Mouse (Mus musculus): ENCODE results near the gene Pllp. TPM values are rescaled to one million over a fixed set of nuclear protein-coding genes. Genes with fewer than 3 reads are reported as not detected.

Pllp gene
- polyA plus RNA-seq, 1 experiment from 2014 or later: 17.3 TPM

DNA sequence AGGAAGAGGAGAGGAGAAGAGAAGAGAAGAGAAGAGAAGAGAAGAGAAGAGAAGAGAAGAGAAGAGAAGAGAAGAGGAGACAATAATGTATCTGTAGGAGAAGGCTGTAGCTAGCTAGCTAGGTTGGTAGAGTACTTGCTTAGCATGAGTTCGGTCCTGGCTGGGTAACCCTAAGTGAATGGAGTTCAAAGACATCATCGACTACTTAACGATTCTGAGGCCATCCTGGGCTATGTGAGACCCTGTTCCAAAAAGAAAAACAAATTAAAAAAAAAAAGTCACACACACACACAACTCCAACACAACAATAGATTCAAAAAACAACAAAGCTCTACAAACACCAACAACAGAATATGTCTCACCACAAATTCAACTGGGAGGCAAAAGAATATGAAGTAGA lies 6.1 kb upstream of the Pllp start:
- Histone ChIP-seq H3K4me3 (no peak overlapping the region), H3K4me2 (no peak overlapping the region), H3K9me3 (no peaks in the 10 kb centered on the region), H3K27ac (no peak overlapping the region), H3K9ac (no peak overlapping the region), H3K27me3 (peaks cover 14% of the 10 kb centered on the region), H3K36me3 (no peaks in the 10 kb centered on the region), H3K4me1 (peaks cover 3% of the 10 kb centered on the region; the same call in 1 of the 2 replicates)
- 67% methylated on average over 3 of the region's 3 CpGs for WGBS
- ATAC-seq (ENCODE audit: insufficient number of reproducible peaks, low FRiP score, low TSS enrichment, low read depth): no peak

DNA sequence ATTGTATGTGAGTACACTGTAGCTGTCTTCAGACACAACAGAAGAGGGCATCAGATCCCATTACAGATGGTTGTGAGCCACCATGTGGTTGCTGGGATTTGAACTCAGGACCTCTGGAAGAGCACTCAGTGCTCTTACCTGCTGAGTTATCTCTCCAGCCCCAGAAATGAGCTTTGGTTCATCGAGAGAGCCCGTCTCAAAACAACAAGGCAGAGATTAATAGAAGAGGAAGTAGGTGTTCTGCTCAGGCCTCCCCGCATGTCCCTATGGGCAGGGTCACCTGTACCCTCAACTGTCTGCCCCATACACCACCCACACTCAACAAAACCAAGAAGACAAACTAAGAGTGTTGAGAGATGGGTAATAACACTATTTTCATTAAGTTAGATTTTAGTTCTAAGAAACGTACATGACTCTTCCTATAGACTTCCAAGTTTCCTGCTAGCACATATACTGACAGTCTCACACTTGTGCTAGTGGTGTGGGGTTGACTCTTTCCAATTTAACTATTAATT lies 4.4 kb upstream of the Pllp start:
- ATAC-seq (ENCODE audit: insufficient number of reproducible peaks, low FRiP score, low TSS enrichment, low read depth): no peak
- Histone ChIP-seq H3K4me1 (peaks cover 13% of the 10 kb centered on the region), H3K27me3 (peaks cover 31% of the 10 kb centered on the region), H3K36me3 (no peaks in the 10 kb centered on the region), H3K27ac (no peak overlapping the region), H3K4me2 (no peak overlapping the region), H3K9me3 (no peaks in the 10 kb centered on the region), H3K4me3 (no peak overlapping the region), H3K9ac (no peak overlapping the region)
- 85% methylated on average over 4 of the region's 4 CpGs for WGBS

DNA sequence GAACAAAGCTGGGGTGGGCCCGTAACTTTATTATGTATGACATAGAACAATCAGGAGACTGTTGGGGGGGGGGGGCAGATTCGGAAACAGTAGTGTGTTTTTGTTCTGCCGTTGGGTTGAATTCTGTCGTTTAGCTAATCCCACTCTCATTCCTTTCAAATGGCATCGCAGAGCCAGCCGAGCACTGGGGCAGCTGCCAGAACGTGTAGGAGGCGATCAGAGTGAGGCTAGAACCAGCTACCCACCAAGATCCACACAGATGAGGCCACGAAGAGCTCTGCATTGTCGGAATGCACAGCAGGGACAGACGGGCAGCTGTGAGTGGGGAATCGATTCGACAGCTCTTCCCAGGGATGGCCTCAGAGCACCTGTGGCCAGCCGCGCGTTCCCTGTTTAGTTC lies 3.3 kb upstream of the Pllp start:
- Histone ChIP-seq H3K4me1 (peaks cover 20% of the 10 kb centered on the region), H3K27ac (no peak overlapping the region), H3K4me2 (no peak overlapping the region), H3K36me3 (no peaks in the 10 kb centered on the region), H3K9me3 (no peaks in the 10 kb centered on the region), H3K4me3 (no peak overlapping the region), H3K27me3 (peaks cover 42% of the 10 kb centered on the region), H3K9ac (no peak overlapping the region)
- WGBS: 72% methylated on average over 16 of the region's 16 CpGs
- ATAC-seq (ENCODE audit: insufficient number of reproducible peaks, low FRiP score, low TSS enrichment, low read depth): no peak

DNA sequence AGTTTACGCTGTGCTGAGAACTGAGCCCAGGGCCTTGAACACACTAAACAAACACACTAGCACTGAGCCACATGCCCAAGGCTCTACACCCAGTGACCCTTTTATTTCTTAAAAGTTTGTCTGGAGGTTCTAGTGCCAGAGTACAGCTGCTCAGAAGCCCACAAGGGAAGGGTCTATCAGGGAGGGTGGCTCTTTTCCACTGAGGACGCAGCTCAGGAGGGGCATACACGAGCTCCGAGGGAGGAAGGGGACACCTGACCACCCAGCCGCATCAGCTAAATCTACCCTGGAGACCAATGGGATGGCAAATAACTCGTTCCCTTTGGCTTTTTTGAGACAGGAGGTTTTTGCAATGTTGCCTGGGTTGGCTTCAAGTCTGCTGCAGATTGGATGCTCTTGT lies 1.9 kb upstream of the Pllp start:
- Histone ChIP-seq H3K4me2 (no peak overlapping the region), H3K4me3 (no peak overlapping the region), H3K27me3 (peaks cover 56% of the 10 kb centered on the region), H3K27ac (no peak overlapping the region), H3K4me1 (peaks cover 18% of the 10 kb centered on the region), H3K36me3 (no peaks in the 10 kb centered on the region), H3K9me3 (no peaks in the 10 kb centered on the region), H3K9ac (no peak overlapping the region)
- WGBS: 75% methylated on average over 6 of the region's 6 CpGs
- ATAC-seq (ENCODE audit: insufficient number of reproducible peaks, low FRiP score, low TSS enrichment, low read depth): no peak

DNA sequence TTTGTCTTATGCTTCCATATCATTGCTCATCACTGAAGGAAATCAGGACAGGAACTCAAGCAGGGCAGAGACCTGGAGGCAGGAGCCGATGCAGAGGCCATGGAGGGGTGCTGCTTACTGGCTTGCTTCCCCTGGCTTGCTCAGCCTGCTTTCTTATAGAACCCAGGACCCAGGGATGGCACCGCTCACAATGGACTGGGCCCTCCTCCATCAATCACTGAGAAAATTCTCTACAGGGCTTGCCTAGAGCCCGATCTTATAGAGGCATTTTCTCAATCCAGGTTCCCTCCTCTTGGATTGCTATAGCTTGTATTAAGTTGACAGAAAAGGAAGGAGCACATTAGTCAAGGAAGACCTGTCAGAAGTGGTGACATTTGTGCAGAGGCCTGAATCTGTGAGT lies 488 bp upstream of the Pllp start:
- Histone ChIP-seq H3K4me3 (no peak overlapping the region), H3K9ac (no peak overlapping the region), H3K4me1 (peaks cover 18% of the 10 kb centered on the region), H3K36me3 (no peaks in the 10 kb centered on the region), H3K9me3 (no peaks in the 10 kb centered on the region), H3K27ac (no peak overlapping the region), H3K27me3 (peaks cover 62% of the 10 kb centered on the region), H3K4me2 (no peak overlapping the region)
- ATAC-seq (ENCODE audit: insufficient number of reproducible peaks, low FRiP score, low TSS enrichment, low read depth): no peak
- WGBS: 51% methylated on average over 3 of the region's 3 CpGs

DNA sequence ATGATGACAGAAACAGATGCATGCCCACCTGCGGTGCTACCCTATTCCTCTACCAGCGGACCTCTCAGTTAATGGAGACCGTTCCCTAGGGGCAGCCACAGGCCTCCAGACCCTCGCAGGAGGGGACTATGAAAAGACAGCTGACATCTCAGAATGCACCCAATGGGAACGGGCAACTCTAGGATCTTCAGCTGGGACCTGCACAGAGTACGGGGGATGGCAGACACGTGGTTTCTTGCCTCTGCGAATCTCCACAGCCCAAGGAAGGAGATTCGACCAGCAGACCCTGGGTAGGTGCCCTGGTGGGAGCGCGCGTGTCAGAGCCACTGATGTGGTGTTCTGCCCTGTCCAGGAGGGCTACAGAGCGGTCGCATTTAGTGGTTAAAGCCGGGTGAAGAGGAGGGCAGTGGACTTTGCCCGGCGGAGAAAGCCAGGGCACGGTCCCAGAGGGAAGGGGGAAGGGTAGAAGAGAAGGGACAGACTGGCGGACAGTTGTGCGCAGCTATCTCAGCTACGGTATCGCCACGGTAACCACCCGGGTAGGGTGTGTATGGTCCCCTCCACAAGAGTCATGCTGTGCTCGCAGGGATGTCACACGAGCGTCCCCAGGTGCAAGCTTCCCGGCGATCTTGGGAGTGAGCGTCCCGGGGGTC lies 611 bp downstream of the Pllp start:
- Histone ChIP-seq H3K36me3 (no peaks in the 10 kb centered on the region), H3K9me3 (no peaks in the 10 kb centered on the region), H3K9ac (no peak overlapping the region), H3K27me3 (peaks cover 62% of the 10 kb centered on the region), H3K4me3 (peak overlapping the region; percentile 41), H3K4me1 (peaks cover 21% of the 10 kb centered on the region), H3K27ac (no peak overlapping the region), H3K4me2 (peak overlapping the region; percentile 83)
- 0 out of 2 replicates have a peak, but pooled peaks have one; percentile 16 for ATAC-seq (ENCODE audit: insufficient number of reproducible peaks, low FRiP score, low TSS enrichment, low read depth)
- under 1% methylated on average over 31 of the region's 31 CpGs for WGBS

DNA sequence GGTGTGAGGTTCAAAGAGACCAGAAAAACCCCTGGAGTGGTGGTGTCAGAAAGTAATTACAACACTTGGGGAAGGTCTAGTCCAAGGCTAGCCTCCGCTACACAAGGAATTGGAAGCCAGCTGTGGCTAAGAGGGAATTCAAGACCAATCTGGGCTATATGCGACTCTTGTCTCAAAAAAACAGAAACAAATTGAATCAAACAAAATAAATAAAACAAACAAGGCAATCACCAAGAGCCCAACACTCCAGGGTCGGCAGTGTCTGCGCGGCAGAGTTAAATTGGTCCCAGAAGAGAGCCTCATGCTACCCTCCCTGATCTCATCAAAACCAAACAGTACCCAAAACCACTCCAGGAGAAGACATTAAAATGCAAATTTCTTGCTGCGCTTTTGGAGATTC lies 1.4 kb downstream of the Pllp start:
- H3K4me3 ChIP-seq: 0 out of 2 replicates have a peak overlapping the region, but pooled peaks have one; percentile 41
- no peak overlapping the region for H3K27ac ChIP-seq
- H3K36me3 ChIP-seq: no peaks in the 10 kb centered on the region
- H3K9me3 ChIP-seq: no peaks in the 10 kb centered on the region
- H3K9ac ChIP-seq: no peak overlapping the region
- H3K4me2 ChIP-seq: no peak overlapping the region
- ATAC-seq (ENCODE audit: insufficient number of reproducible peaks, low FRiP score, low TSS enrichment, low read depth): no peak
- 5% methylated on average over 6 of the region's 6 CpGs for WGBS
- peaks cover 21% of the 10 kb centered on the region for H3K4me1 ChIP-seq
- H3K27me3 ChIP-seq: peaks cover 62% of the 10 kb centered on the region

DNA sequence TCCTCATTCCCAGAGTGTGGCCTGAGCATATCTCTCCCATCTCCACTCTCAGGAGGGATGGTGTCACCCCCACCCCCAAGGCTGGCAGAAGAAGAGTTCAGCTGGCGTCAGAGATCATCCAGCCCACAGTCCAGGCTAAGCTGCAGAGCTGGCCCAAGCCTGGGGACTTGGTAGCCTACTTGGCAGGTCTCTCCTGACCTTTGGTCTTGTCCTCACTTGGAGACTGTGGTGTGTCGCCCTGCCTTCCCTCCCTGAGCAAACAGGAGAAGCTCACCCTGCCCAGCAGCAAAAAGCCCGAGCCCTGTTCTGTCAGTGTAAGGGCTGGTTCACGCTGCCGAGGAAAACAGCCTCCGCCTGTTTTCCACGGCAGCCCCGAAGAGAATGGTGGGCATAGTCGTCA lies 10.1 kb downstream of the Pllp start:
- no peaks in the 10 kb centered on the region for H3K9me3 ChIP-seq
- no peak overlapping the region for H3K27ac ChIP-seq
- no peak overlapping the region for H3K4me3 ChIP-seq
- no peaks in the 10 kb centered on the region for H3K27me3 ChIP-seq
- 63% methylated on average over 9 of the region's 9 CpGs for WGBS
- H3K36me3 ChIP-seq: no peaks in the 10 kb centered on the region
- H3K9ac ChIP-seq: no peak overlapping the region
- H3K4me1 ChIP-seq: no peaks in the 10 kb centered on the region
- no peak overlapping the region for H3K4me2 ChIP-seq
- no peak for ATAC-seq (ENCODE audit: insufficient number of reproducible peaks, low FRiP score, low TSS enrichment, low read depth)

DNA sequence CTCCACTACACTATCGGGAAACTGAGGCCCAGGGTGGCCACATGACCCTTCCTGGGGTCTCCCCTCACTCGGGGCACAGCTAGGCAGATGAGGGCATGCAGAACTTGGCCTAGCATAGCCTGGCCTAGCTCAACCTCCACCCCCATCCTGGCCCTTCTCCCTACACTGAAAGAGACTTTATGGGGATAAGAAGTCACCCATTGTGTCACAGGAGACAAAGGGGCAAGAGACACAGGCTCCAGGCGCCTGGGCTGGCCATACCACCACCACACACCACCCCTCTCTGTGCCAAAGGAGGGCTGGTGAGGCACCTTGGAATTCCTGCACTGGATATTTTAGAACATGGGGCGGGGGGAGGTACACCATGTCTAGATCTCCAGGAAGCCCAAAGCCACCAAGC lies 11.8 kb downstream of the Pllp start:
- WGBS: 72% methylated on average over 4 of the region's 4 CpGs
- ATAC-seq (ENCODE audit: insufficient number of reproducible peaks, low FRiP score, low TSS enrichment, low read depth): no peak
- Histone ChIP-seq H3K9me3 (no peaks in the 10 kb centered on the region), H3K27me3 (no peaks in the 10 kb centered on the region), H3K4me1 (no peaks in the 10 kb centered on the region), H3K9ac (no peak overlapping the region), H3K4me3 (no peak overlapping the region), H3K27ac (no peak overlapping the region), H3K4me2 (no peak overlapping the region), H3K36me3 (no peaks in the 10 kb centered on the region)

DNA sequence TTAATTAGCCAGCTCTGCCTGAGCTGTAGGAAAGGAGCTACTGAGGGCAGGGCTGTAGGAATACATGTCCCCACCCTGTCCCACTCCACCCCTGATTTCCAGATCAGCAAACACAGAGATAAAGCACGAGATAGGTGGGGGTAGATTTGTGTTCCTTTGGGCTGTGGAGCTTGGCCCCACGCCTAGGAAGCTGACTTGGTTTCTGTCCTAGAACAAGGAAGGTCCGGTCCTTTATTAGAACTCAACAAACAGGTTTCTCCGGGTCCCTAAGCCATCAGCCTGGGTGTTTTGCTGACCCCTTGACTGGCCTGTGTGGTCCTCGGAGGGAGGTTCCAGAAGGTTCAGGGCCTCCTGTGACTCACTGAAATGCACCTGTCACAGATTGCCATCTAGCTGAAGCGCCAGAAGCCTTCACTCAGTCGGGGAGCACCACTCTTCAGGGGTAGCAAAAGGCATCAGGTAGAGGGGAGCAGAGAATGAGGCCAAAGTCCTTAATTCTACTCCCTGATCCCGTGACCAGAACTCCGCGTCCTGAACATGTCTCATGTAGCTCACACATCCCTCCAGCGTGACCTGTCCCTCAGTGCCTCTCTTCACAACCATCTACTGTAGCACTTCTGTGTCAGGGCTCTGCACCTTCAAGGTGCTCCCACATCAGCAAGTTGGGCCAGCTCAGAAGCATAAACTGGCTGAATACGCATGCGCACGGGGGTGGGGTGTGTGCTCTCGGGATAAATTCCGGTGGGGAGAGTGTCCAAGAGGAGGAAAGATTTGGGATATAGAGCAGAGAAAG lies 13.2 kb downstream of the Pllp start:
- 75% methylated on average over 16 of the region's 16 CpGs for WGBS
- no peak overlapping the region for H3K4me2 ChIP-seq
- no peak for ATAC-seq (ENCODE audit: insufficient number of reproducible peaks, low FRiP score, low TSS enrichment, low read depth)

DNA sequence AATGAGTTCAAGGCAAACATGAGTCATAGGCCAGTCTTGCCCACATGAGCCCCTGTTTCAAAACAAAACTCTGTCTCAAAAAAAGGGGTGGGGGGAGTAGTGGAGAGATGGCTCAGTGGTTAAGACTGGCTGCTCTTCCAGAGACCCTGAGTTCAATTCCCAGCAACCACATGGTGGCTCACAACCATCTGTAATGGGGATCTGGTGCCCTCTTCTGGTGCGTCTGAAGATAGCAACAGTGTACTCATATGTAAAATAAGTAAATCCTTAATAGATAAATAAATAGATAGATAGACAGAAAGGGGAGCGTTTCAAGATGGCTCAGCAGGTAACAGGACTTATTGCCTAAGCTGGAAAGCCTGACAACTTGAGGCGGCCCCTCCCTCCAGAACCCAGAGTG lies 15.7 kb downstream of the Pllp start:
- ATAC-seq (ENCODE audit: insufficient number of reproducible peaks, low FRiP score, low TSS enrichment, low read depth): no peak
- H3K27ac ChIP-seq: no peak overlapping the region

More for the DNA sequence above, 13.2 kb downstream of the Pllp start:
- H3K4me1 ChIP-seq: no peaks in the 10 kb centered on the region
- H3K9ac ChIP-seq: no peak overlapping the region
- no peaks in the 10 kb centered on the region for H3K9me3 ChIP-seq
- no peak overlapping the region for H3K4me3 ChIP-seq
- no peak overlapping the region for H3K27ac ChIP-seq
- no peaks in the 10 kb centered on the region for H3K36me3 ChIP-seq
- no peaks in the 10 kb centered on the region for H3K27me3 ChIP-seq

DNA sequence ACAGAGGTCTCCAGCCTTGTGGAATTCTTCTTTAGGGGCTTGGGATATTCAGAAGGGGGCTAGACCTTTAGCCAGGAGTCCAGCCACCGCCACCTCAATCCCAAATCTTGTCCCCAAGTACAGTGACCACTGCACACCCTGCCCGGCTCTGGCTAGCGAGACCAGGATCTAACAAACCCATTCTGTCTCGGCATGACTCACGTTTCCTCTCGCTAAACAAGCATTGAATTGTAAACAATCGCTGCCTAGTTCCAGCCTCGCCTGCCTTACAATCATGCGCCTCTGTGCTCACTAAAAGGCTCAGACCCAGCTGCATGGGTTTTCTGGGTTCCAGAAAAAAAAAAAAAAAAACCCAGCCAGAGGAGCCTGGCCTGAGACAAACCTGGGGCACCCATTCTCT lies 17.5 kb downstream of the Pllp start:
- Histone ChIP-seq H3K27ac (peak overlapping the region; percentile 19; the same call in 1 of the 2 replicates), H3K4me2 (no peak overlapping the region), H3K9me3 (no peaks in the 10 kb centered on the region), H3K4me3 (no peak overlapping the region), H3K9ac (no peak overlapping the region), H3K27me3 (no peaks in the 10 kb centered on the region), H3K4me1 (no peaks in the 10 kb centered on the region), H3K36me3 (peaks cover 21% of the 10 kb centered on the region)
- no peak for ATAC-seq (ENCODE audit: insufficient number of reproducible peaks, low FRiP score, low TSS enrichment, low read depth)
- WGBS: 55% methylated on average over 9 of the region's 9 CpGs

More for the DNA sequence above, 15.7 kb downstream of the Pllp start:
- Histone ChIP-seq H3K9me3 (no peaks in the 10 kb centered on the region), H3K36me3 (0 out of 2 replicates have a peak, but pooled peaks cover 6% of the 10 kb centered on the region), H3K4me1 (no peaks in the 10 kb centered on the region), H3K27me3 (no peaks in the 10 kb centered on the region), H3K9ac (no peak overlapping the region), H3K4me3 (no peak overlapping the region), H3K4me2 (no peak overlapping the region)
- 84% methylated on average over 3 of the region's 3 CpGs for WGBS
